Mouse (Mus musculus) subcutaneous adipose tissue, adult 2 months (tissue): ENCODE results near the gene Rdh5. TPM values are rescaled to one million over a fixed set of nuclear protein-coding genes. Genes with fewer than 3 reads are reported as not detected.

Experiments
- polyA plus RNA-seq: library from polyadenylated mRNA; depleted of rRNA; stranded (reverse); fragments of >200 nt; gene quantifications from 2 replicates; pipeline ENCODE4 v1.2.3, GENCODE M21; 2012; ENCODE audit warnings: low replicate concordance; rRNA removed

Rdh5 gene
- polyA plus RNA-seq: 36.0 and 47.3 TPM in 2 replicates

GRCm38 (mm10) chr10:128922822-128923012, at the start of gene Rdh5:
Rdh5 (minus strand) TSS chr10:128922888.

GRCm38 (mm10) chr10:128960590-128961584, 38.2 kb upstream of the Rdh5 start, which contains the start of gene Mettl7b:
Mettl7b (minus strand) TSS chr10:128960988.

GRCm38 (mm10) chr10:128933574-128933973, 10.9 kb upstream of the Rdh5 start, which contains the start of gene Itga7:
Itga7 (plus strand) TSS chr10:128933818.

GRCm38 (mm10) chr10:128923935-128924334, 1.2 kb upstream of the Rdh5 start, which contains the start of gene Bloc1s1:
Bloc1s1 (minus strand) TSS chr10:128924035.

GRCm38 (mm10) chr10:128900698-128901097, 22.0 kb downstream of the Rdh5 start, which contains the start of gene Cd63:
Cd63 (plus strand) TSS chr10:128900989.

GRCm38 (mm10) chr10:128891296-128892094, 31.2 kb downstream of the Rdh5 start, which contains the start of gene Gdf11:
Gdf11 (minus strand) TSS chr10:128891718.

Other genes starting within 250 kb of the Rdh5 start
- 19.1 and 20.1 TPM in 2 replicates for gene Suox, start 248.8 kb downstream of the Rdh5 start, polyA plus RNA-seq
- 105 and 117 TPM in 2 replicates for gene Rab5b, start 226.6 kb downstream of the Rdh5 start, polyA plus RNA-seq
- gene Pmel, start 218.7 kb downstream of the Rdh5 start, polyA plus RNA-seq: 1.7 and 1.8 TPM in 2 replicates
- 28.8 and 36.7 TPM in 2 replicates for gene Cdk2, start 217.9 kb downstream of the Rdh5 start, polyA plus RNA-seq
- gene Dgka, start 178.0 kb downstream of the Rdh5 start, polyA plus RNA-seq: 26.3 and 33.2 TPM in 2 replicates
- gene Pym1, start 175.0 kb downstream of the Rdh5 start, polyA plus RNA-seq: 22.0 and 28.6 TPM in 2 replicates
- gene Mmp19, start 132.0 kb downstream of the Rdh5 start, polyA plus RNA-seq: 55.3 and 57.0 TPM in 2 replicates
- gene Dnajc14, start 118.8 kb downstream of the Rdh5 start, polyA plus RNA-seq: 20.8 and 24.6 TPM in 2 replicates
- gene Tmem198b, start 118.5 kb downstream of the Rdh5 start, polyA plus RNA-seq: 32.5 and 77.6 TPM in 2 replicates
- 6.4 and 8.4 TPM in 2 replicates for gene Sarnp, start 105.6 kb downstream of the Rdh5 start, polyA plus RNA-seq
- gene Ormdl2, start 101.2 kb downstream of the Rdh5 start, polyA plus RNA-seq: 62.6 and 75.6 TPM in 2 replicates
- 3.2 and 15.4 TPM in 2 replicates for gene Gdf11, start 31.2 kb downstream of the Rdh5 start, polyA plus RNA-seq
- 121 and 308 TPM in 2 replicates for gene Cd63, start 21.9 kb downstream of the Rdh5 start, polyA plus RNA-seq
- 237 and 349 TPM in 2 replicates for gene Bloc1s1, start 1.1 kb upstream of the Rdh5 start, polyA plus RNA-seq
- 95.0 and 265 TPM in 2 replicates for gene Itga7, start 10.9 kb upstream of the Rdh5 start, polyA plus RNA-seq
- 5.1 and 19.5 TPM in 2 replicates for gene Mettl7b, start 38.1 kb upstream of the Rdh5 start, polyA plus RNA-seq
- gene Olfr9, start 66.5 kb upstream of the Rdh5 start, polyA plus RNA-seq: not detected in 2 replicates
- not detected in 2 replicates for gene Olfr763, start 87.9 kb upstream of the Rdh5 start, polyA plus RNA-seq
- not detected in 2 replicates for gene Olfr764-ps1, start 117.0 kb upstream of the Rdh5 start, polyA plus RNA-seq
- gene Olfr765, start 127.1 kb upstream of the Rdh5 start, polyA plus RNA-seq: not detected in 2 replicates
- not detected in 2 replicates for gene Olfr766-ps1, start 146.1 kb upstream of the Rdh5 start, polyA plus RNA-seq
- not detected in 2 replicates for gene Olfr767, start 160.0 kb upstream of the Rdh5 start, polyA plus RNA-seq
- gene Olfr768, start 176.5 kb upstream of the Rdh5 start, polyA plus RNA-seq: not detected in 2 replicates
- not detected in 2 replicates for gene Olfr769, start 195.0 kb upstream of the Rdh5 start, polyA plus RNA-seq
- not detected in 2 replicates for gene Olfr770, start 216.1 kb upstream of the Rdh5 start, polyA plus RNA-seq
- gene Olfr771, start 241.9 kb upstream of the Rdh5 start, polyA plus RNA-seq: not detected in 2 replicates